22 mouse cellular contexts compared by ENCODE assay signal in genomic region chr4:33651292-33651691, GRCm38 (mm10).
"Had no signal": no experiment of that assay in that cellular context is flagged by ENCODE, and none has a peak within 500 bp of the region (broad histone marks: within the 10 kb centered on the region; RNA-seq: fewer than 3 reads in every experiment).

No protein-coding gene starts in this region.

- H3K9ac ChIP-seq: limb, embryonic 13.5 days; liver, embryonic 12.5 days; liver, embryonic 15.5 days; lung, embryonic 15.5 days had no signal

- H3K4me2 ChIP-seq: limb, embryonic 13.5 days; liver, embryonic 12.5 days; liver, embryonic 15.5 days; lung, embryonic 15.5 days; midbrain, embryonic 11.5 days had no signal

- H3K27ac ChIP-seq: kidney, postnatal 0 days; layer of hippocampus, adult 2 months; limb, embryonic 10.5 days; limb, embryonic 13.5 days; liver, embryonic 12.5 days; liver, embryonic 15.5 days; lung, embryonic 15.5 days; stomach, postnatal 0 days had no signal

- ATAC-seq: intestine, embryonic 16.5 days; liver, embryonic 12.5 days had no signal

- H3K27me3 ChIP-seq: limb, embryonic 13.5 days; liver, embryonic 12.5 days; liver, embryonic 15.5 days; lung, embryonic 15.5 days had no signal

- H3K36me3 ChIP-seq: limb, embryonic 10.5 days; limb, embryonic 13.5 days; liver, embryonic 12.5 days; liver, embryonic 15.5 days; lung, embryonic 15.5 days had no signal

- H3K4me3 ChIP-seq: layer of hippocampus, adult 2 months; limb, embryonic 10.5 days; limb, embryonic 13.5 days; liver, embryonic 12.5 days; liver, embryonic 15.5 days; lung, embryonic 15.5 days had no signal

- H3K9me3 ChIP-seq: limb, embryonic 10.5 days; limb, embryonic 13.5 days; liver, embryonic 12.5 days; liver, embryonic 15.5 days; lung, embryonic 15.5 days had no signal

- DNase-seq: layer of hippocampus, adult 9-11 months; liver; lung, adult 18-20 months; lung, postnatal 10 days; lung, postnatal 36 days; midbrain, embryonic 14.5 days; right cerebral cortex, adult 18-20 months; right cerebral cortex, postnatal 14 days; right cerebral cortex, postnatal 4 days; thymus, adult 2 months; thymus, postnatal 14 days; thymus, postnatal 4 days had no signal

- H3K4me1 ChIP-seq: limb, embryonic 10.5 days; liver, embryonic 12.5 days; liver, embryonic 15.5 days; lung, embryonic 15.5 days had no signal
